Mouse (Mus musculus): Measurements from ENCODE around the gene Lrr1. TPM values are rescaled to one million over a fixed set of nuclear protein-coding genes. Genes with fewer than 3 reads are reported as not detected.

The Lrr1 gene
- polyA plus RNA-seq, 1 experiment from 2014 or later = 8.8 TPM

- H3K4me2 ChIP-seq (ENCODE audit: low read depth, low read length) = peak overlapping the region; percentile 97
- H3K4me3 ChIP-seq (ENCODE audit: low read depth, low read length) = no peak overlapping the region; the same call in 1 of the 2 replicates
- H3K27ac ChIP-seq (ENCODE audit: low read depth) = no peak overlapping the region
- no peak for ATAC-seq
- peaks cover 17% of the 10 kb centered on the region for H3K4me1 ChIP-seq (ENCODE audit: insufficient read depth)
- peaks cover 31% of the 10 kb centered on the region for H3K36me3 ChIP-seq (replicated peaks; ENCODE audit: insufficient read depth, low read length)
- no peak for TF ChIP-seq EP300 (IDR thresholded peaks at IDR 0.05; ENCODE audit: low read depth)
- no peak for TF ChIP-seq CTCF (IDR thresholded peaks at IDR 0.05; ENCODE audit: low read depth)
- no peak overlapping the region for H3K9ac ChIP-seq (replicated peaks)
- no peak for DNase-seq
- no peaks in the 10 kb centered on the region for H3K27me3 ChIP-seq (ENCODE audit: insufficient read depth, low read length)
- H3K9me3 ChIP-seq (ENCODE audit: low read length) = no peaks in the 10 kb centered on the region
Measured at GRCm38 (mm10) chr12:69198985-69199384, 30.4 kb downstream of the Lrr1 start.

DNA sequence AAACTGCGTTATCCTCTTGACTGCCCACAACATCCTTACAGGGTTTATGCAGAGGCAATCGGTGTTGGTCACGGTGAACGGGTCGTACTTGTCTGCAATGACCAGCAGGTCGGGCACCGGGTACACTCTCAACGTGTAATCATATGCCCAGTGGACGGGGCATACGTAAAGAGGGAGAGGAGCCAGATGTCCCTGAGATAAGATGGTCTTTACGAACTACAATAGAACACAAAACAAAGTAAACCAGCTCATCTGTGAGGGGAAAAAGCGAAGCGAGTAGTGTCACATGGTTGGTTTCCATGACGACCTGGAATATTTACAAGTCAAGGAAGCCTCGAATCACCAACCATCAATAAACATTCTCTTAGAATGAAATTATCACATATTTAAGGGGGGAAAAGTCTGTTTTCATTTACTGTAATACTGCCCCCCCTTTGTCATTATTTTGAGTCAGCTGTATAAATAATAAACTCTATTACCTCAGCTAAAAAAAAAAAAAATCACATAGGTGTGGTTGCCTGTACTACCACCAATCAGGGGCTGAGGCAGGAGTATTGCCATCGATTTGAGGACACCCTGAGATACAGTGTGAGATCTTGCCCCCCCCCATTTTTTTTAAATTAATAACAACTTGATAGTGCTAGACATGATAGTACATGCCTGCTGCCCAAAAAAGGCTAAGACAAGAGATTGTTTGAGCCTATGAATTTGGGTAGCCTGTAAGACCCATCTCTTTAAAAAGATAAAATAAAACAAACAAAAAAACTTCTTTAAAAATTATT is 35.6 kb downstream of the Lrr1 start, which contains the start of gene Gm49384:
Gene Gm49384, minus strand, starts transcription at position 216 of the 782 bp plus-strand sequence.
- H3K27me3 ChIP-seq (ENCODE audit: insufficient read depth, low read length) = no peaks in the 10 kb centered on the region
- H3K4me2 ChIP-seq (ENCODE audit: low read depth, low read length) = no peak within 1 kb of the TSS
- no peak for TF ChIP-seq CTCF (IDR thresholded peaks at IDR 0.05; ENCODE audit: low read depth)
- TF ChIP-seq EP300 (IDR thresholded peaks at IDR 0.05; ENCODE audit: low read depth) = no peak
- no peak within 1 kb of the TSS for H3K4me3 ChIP-seq (ENCODE audit: low read depth, low read length)
- no peaks in the 10 kb centered on the region for H3K9me3 ChIP-seq (ENCODE audit: low read length)
- DNase-seq (no peak), ATAC-seq (no peak)
- no peak within 1 kb of the TSS for H3K27ac ChIP-seq (ENCODE audit: low read depth)
- 84% methylated on average over 16 of the region's 16 CpGs for whole genome bisulfite sequencing (ENCODE audit: insufficient replicate concordance)
- peaks cover 39% of the 10 kb centered on the region for H3K36me3 ChIP-seq (replicated peaks; ENCODE audit: insufficient read depth, low read length)
- no peaks in the 10 kb centered on the region for H3K4me1 ChIP-seq (ENCODE audit: insufficient read depth)
- H3K9ac ChIP-seq (replicated peaks) = no peak within 1 kb of the TSS

- Histone ChIP-seq H3K27ac (ENCODE audit: low read depth) (no peak overlapping the region), H3K4me1 (ENCODE audit: insufficient read depth) (no peaks in the 10 kb centered on the region), H3K4me3 (ENCODE audit: low read depth, low read length) (no peak overlapping the region), H3K36me3 (replicated peaks; ENCODE audit: insufficient read depth, low read length) (peaks cover 30% of the 10 kb centered on the region), H3K27me3 (ENCODE audit: insufficient read depth, low read length) (no peaks in the 10 kb centered on the region), H3K9me3 (ENCODE audit: low read length) (no peaks in the 10 kb centered on the region), H3K4me2 (ENCODE audit: low read depth, low read length) (no peak overlapping the region), H3K9ac (replicated peaks) (no peak overlapping the region)
- WGBS (ENCODE audit: insufficient replicate concordance) = 83% methylated on average over 8 of the region's 8 CpGs
- DNase-seq (no peak), ATAC-seq (no peak)
- TF ChIP-seq CTCF (IDR thresholded peaks at IDR 0.05; ENCODE audit: low read depth) (no peak), EP300 (IDR thresholded peaks at IDR 0.05; ENCODE audit: low read depth) (no peak)
Measured at GRCm38 (mm10) chr12:69207396-69207795, 38.8 kb downstream of the Lrr1 start.

GRCm38 (mm10) chr12:69207926-69208325 is 39.3 kb downstream of the Lrr1 start:
- Histone ChIP-seq H3K27me3 (ENCODE audit: insufficient read depth, low read length) (no peaks in the 10 kb centered on the region), H3K36me3 (replicated peaks; ENCODE audit: insufficient read depth, low read length) (peaks cover 28% of the 10 kb centered on the region), H3K27ac (ENCODE audit: low read depth) (no peak overlapping the region), H3K4me2 (ENCODE audit: low read depth, low read length) (no peak overlapping the region), H3K9ac (replicated peaks) (no peak overlapping the region), H3K4me1 (ENCODE audit: insufficient read depth) (no peaks in the 10 kb centered on the region), H3K9me3 (ENCODE audit: low read length) (no peaks in the 10 kb centered on the region), H3K4me3 (ENCODE audit: low read depth, low read length) (no peak overlapping the region)
- ATAC-seq = no peak
- DNase-seq = no peak
- WGBS (ENCODE audit: insufficient replicate concordance) = 97% methylated on average over 7 of the region's 7 CpGs
- TF ChIP-seq CTCF (IDR thresholded peaks at IDR 0.05; ENCODE audit: low read depth) = no peak
- TF ChIP-seq EP300 (IDR thresholded peaks at IDR 0.05; ENCODE audit: low read depth) = no peak

- H3K4me2 ChIP-seq (ENCODE audit: low read depth, low read length) = no peak overlapping the region
- H3K36me3 ChIP-seq (replicated peaks; ENCODE audit: insufficient read depth, low read length) = peaks cover 29% of the 10 kb centered on the region
- DNase-seq = no peak
- 87% methylated on average over 2 of the region's 2 CpGs for WGBS (ENCODE audit: insufficient replicate concordance)
- H3K4me1 ChIP-seq (ENCODE audit: insufficient read depth) = no peaks in the 10 kb centered on the region
- no peak for ATAC-seq
- no peak overlapping the region for H3K27ac ChIP-seq (ENCODE audit: low read depth)
- H3K9me3 ChIP-seq (ENCODE audit: low read length) = no peaks in the 10 kb centered on the region
- no peak overlapping the region for H3K4me3 ChIP-seq (ENCODE audit: low read depth, low read length)
- no peaks in the 10 kb centered on the region for H3K27me3 ChIP-seq (ENCODE audit: insufficient read depth, low read length)
- TF ChIP-seq EP300 (IDR thresholded peaks at IDR 0.05; ENCODE audit: low read depth) = no peak
- peak; percentile 50 for TF ChIP-seq CTCF (IDR thresholded peaks at IDR 0.05; ENCODE audit: low read depth)
- no peak overlapping the region for H3K9ac ChIP-seq (replicated peaks)
Measured at GRCm38 (mm10) chr12:69208520-69208919, 39.9 kb downstream of the Lrr1 start.

DNA sequence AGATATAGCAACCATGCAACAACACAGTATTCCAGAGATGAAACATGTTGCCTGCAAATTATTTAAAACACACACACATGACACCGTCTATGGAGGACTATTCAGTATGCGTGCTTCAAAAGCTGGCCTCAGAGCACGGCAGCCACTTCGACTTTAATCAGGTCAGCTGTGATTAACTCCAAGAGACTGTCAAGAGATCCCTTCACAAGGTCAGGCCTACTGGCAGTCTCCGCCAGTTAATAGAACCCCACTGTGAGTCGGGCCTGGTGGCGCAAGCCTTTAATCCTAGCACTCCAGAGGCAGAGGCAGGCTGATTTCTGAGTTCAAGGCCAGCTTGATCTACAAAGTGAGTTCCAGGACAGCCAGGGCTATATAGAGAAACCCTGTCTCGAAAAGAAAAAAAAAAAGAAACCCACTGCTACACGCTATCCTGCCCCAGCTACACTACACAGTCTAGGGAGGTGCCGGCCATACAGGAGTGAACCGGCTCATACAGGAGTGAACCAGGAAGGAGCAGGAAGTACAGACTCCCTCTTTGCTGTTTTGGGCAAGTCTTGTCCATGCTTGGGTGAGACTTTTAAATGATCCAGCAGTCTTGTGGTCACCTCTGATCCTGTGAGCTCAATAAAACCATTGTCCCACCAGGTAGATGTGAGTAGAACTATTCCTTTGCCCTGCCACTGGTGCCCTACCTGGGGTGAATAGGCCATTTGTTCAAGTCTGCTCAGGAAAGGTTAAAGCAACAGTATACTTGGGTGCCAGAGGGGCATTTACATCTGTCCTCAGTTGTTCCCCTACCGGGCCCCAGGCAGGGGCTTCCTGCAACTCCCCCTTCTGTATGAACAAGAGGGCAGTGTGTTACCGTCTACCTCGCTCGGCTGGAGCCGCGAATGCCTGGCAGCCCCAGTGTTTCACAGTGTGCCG is 41.7 kb downstream of the Lrr1 start:
- WGBS (ENCODE audit: insufficient replicate concordance) = 90% methylated on average over 18 of the region's 18 CpGs
- no peak for DNase-seq
- Histone ChIP-seq H3K4me1 (ENCODE audit: insufficient read depth) (no peaks in the 10 kb centered on the region), H3K27ac (ENCODE audit: low read depth) (no peak overlapping the region), H3K36me3 (replicated peaks; ENCODE audit: insufficient read depth, low read length) (peaks cover 33% of the 10 kb centered on the region), H3K9ac (replicated peaks) (no peak overlapping the region), H3K27me3 (ENCODE audit: insufficient read depth, low read length) (no peaks in the 10 kb centered on the region), H3K9me3 (ENCODE audit: low read length) (no peaks in the 10 kb centered on the region), H3K4me3 (ENCODE audit: low read depth, low read length) (no peak overlapping the region), H3K4me2 (ENCODE audit: low read depth, low read length) (no peak overlapping the region)
- TF ChIP-seq EP300 (IDR thresholded peaks at IDR 0.05; ENCODE audit: low read depth) (no peak), CTCF (IDR thresholded peaks at IDR 0.05; ENCODE audit: low read depth) (no peak)
- no peak for ATAC-seq

Data from liver, postnatal 0 days (tissue).